16 mouse cellular contexts compared by ENCODE assay signal in the genomic region with DNA sequence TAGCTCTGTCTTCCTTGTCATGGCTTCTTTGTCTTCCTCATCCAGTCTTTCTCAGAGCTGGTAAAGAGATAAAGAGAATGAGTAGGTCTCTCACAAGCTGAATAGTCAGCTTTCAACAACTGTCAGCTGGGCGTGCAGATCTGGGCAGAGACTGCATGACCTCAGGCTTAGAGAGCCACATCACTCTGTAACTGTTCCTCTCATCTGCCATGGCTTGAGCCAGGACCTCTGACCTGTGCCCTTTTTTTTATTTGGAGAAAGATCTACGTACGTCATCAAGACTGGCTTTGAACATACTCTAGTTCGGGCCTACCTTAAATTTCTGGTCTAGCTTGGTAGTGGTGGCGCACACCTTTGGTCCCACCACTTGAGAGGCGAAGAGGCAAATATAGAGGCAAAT. TPM values are rescaled to one million over a fixed set of nuclear protein-coding genes. Genes with fewer than 3 reads are reported as not detected.
DNase-seq lines count a peak whose midpoint lies in the region; ATAC-seq and TF ChIP-seq lines count a peak whose summit lies in the region.
"Had no signal": no experiment of that assay in that cellular context is flagged by ENCODE, and none has a peak within 500 bp of the region (broad histone marks: within the 10 kb centered on the region; RNA-seq: fewer than 3 reads in every experiment).

No protein-coding gene starts in this region.

- TF ChIP-seq EP300 in liver, postnatal 0 days (IDR thresholded peaks at IDR 0.05; ENCODE audit: low read depth), result no peak

- no peaks in the 10 kb centered on the region for H3K79me2 ChIP-seq in liver, adult 2 months (ENCODE audit: control insufficient read depth, insufficient read depth, low read length)

- H3K36me3 ChIP-seq in forebrain, embryonic 12.5 days (replicated peaks), result peaks cover 21% of the 10 kb centered on the region
- no peaks in the 10 kb centered on the region for H3K36me3 ChIP-seq in forebrain, embryonic 16.5 days (ENCODE audit: control insufficient read depth, insufficient read depth)
- H3K36me3 ChIP-seq in heart, embryonic 14.5 days (ENCODE audit: control insufficient read depth, insufficient read depth, low read length), result peaks cover 24% of the 10 kb centered on the region
- H3K36me3 ChIP-seq in liver, adult 2 months (ENCODE audit: control insufficient read depth, insufficient read depth, low read length), result no peaks in the 10 kb centered on the region
- H3K36me3 ChIP-seq in liver, postnatal 0 days (replicated peaks; ENCODE audit: insufficient read depth, low read length), result peaks cover 2% of the 10 kb centered on the region; the same call in 1 of the 2 replicates
- peaks cover 33% of the 10 kb centered on the region for H3K36me3 ChIP-seq in embryonic facial prominence, embryonic 13.5 days
- H3K36me3 ChIP-seq: neural tube, embryonic 13.5 days had no signal

- TF ChIP-seq CTCF in liver, adult 2 months (IDR thresholded peaks at IDR 0.05; ENCODE audit: low read depth, low read length), result no peak
- no peak for TF ChIP-seq CTCF in liver, postnatal 0 days (IDR thresholded peaks at IDR 0.05; ENCODE audit: low read depth)

- H3K27ac ChIP-seq in forebrain, embryonic 12.5 days, result no peak overlapping the region
- no peak overlapping the region for H3K27ac ChIP-seq in forebrain, embryonic 16.5 days (ENCODE audit: low read length)
- H3K27ac ChIP-seq in heart, embryonic 14.5 days (replicated peaks in 1 of 2; ENCODE audit: control insufficient read depth in 1 of 2, insufficient read depth in 1 of 2, low read depth in 2 of 2, low read length in 2 of 2), result no peak overlapping the region
- peak overlapping the region; percentile 84 for H3K27ac ChIP-seq in liver, adult 2 months (replicated peaks; ENCODE audit: insufficient read depth, low read depth, low read length)
- no peak overlapping the region for H3K27ac ChIP-seq in liver, postnatal 0 days (ENCODE audit: low read depth)
- no peak overlapping the region for H3K27ac ChIP-seq in embryonic facial prominence, embryonic 13.5 days
- H3K27ac ChIP-seq: embryonic facial prominence, embryonic 12.5 days; lung, embryonic 15.5 days; neural tube, embryonic 13.5 days had no signal

- 0 out of 2 replicates have a peak overlapping the region, but pooled peaks have one; percentile 13 for H3K9ac ChIP-seq in forebrain, embryonic 12.5 days
- no peak overlapping the region for H3K9ac ChIP-seq in forebrain, embryonic 16.5 days (replicated peaks; ENCODE audit: low read depth, low read length)
- H3K9ac ChIP-seq in heart, embryonic 14.5 days (ENCODE audit: low read length), result peak overlapping the region; percentile 45; the same call in 1 of the 2 replicates
- H3K9ac ChIP-seq in liver, adult 2 months (ENCODE audit: low read depth, low read length), result peak overlapping the region; percentile 6; the same call in 1 of the 2 replicates
- H3K9ac ChIP-seq in liver, postnatal 0 days (replicated peaks), result no peak overlapping the region
- no peak overlapping the region for H3K9ac ChIP-seq in embryonic facial prominence, embryonic 13.5 days
- H3K9ac ChIP-seq: embryonic facial prominence, embryonic 12.5 days; lung, embryonic 15.5 days had no signal

- ATAC-seq in forebrain, embryonic 12.5 days (ENCODE audit: low FRiP score), result no peak
- ATAC-seq in forebrain, embryonic 16.5 days, result no peak
- no peak for ATAC-seq in heart, embryonic 14.5 days (ENCODE audit: insufficient number of reproducible peaks, insufficient read depth, low FRiP score, low read depth)
- ATAC-seq in liver, postnatal 0 days, result no peak
- no peak for ATAC-seq in embryonic facial prominence, embryonic 13.5 days (ENCODE audit: insufficient number of reproducible peaks, insufficient read depth, low FRiP score, low TSS enrichment, low read depth)
- ATAC-seq: intestine, postnatal 0 days had no signal

- TF ChIP-seq POLR2A in liver, adult 2 months (IDR thresholded peaks at IDR 0.05; ENCODE audit: extremely low read depth, insufficient read depth, low read length), result no peak

- DNase-seq in heart, adult 11 months, result no peak
- peak; percentile 94 for DNase-seq in liver, adult 2 months (ENCODE audit: extremely low read depth, low read depth, low spot score)
- no peak for DNase-seq in liver, postnatal 0 days
- no peak for DNase-seq in ovary, postnatal 10 days (ENCODE audit: low spot score)
- DNase-seq: heart, postnatal 10 days; thymus, postnatal 4 days had no signal

- no peaks in the 10 kb centered on the region for H3K9me3 ChIP-seq in forebrain, embryonic 12.5 days
- H3K9me3 ChIP-seq in forebrain, embryonic 16.5 days (ENCODE audit: control insufficient read depth, low read length), result no peaks in the 10 kb centered on the region
- H3K9me3 ChIP-seq in heart, embryonic 14.5 days (ENCODE audit: control insufficient read depth, low read length), result no peaks in the 10 kb centered on the region
- no peaks in the 10 kb centered on the region for H3K9me3 ChIP-seq in liver, postnatal 0 days (ENCODE audit: low read length)
- H3K9me3 ChIP-seq in embryonic facial prominence, embryonic 13.5 days, result no peaks in the 10 kb centered on the region
- H3K9me3 ChIP-seq: embryonic facial prominence, embryonic 12.5 days; lung, embryonic 15.5 days; neural tube, embryonic 13.5 days had no signal

- no peak overlapping the region for H3K4me3 ChIP-seq in forebrain, embryonic 12.5 days (replicated peaks)
- no peak overlapping the region for H3K4me3 ChIP-seq in forebrain, embryonic 16.5 days (replicated peaks; ENCODE audit: low read length)
- no peak overlapping the region for H3K4me3 ChIP-seq in heart, embryonic 14.5 days (ENCODE audit: control insufficient read depth in 1 of 2, insufficient read depth in 1 of 2, low read depth in 1 of 2, low read length in 2 of 2)
- no peak overlapping the region for H3K4me3 ChIP-seq in liver, adult 2 months (ENCODE audit: insufficient read depth, low read depth, low read length)
- H3K4me3 ChIP-seq in liver, postnatal 0 days (ENCODE audit: low read depth, low read length), result no peak overlapping the region
- H3K4me3 ChIP-seq in embryonic facial prominence, embryonic 13.5 days, result no peak overlapping the region
- H3K4me3 ChIP-seq: neural tube, embryonic 13.5 days had no signal

- 89% methylated on average over 6 of the region's 6 CpGs for WGBS in forebrain, embryonic 12.5 days
- 88% methylated on average over 6 of the region's 6 CpGs for WGBS in forebrain, embryonic 16.5 days
- 87% methylated on average over 6 of the region's 6 CpGs for WGBS in heart, embryonic 14.5 days
- WGBS in liver, adult 2 months, result 46% methylated on average over 6 of the region's 6 CpGs
- 86% methylated on average over 6 of the region's 6 CpGs for WGBS in liver, postnatal 0 days (ENCODE audit: insufficient replicate concordance)
- WGBS in embryonic facial prominence, embryonic 13.5 days, result 90% methylated on average over 6 of the region's 6 CpGs

- H3K4me1 ChIP-seq in forebrain, embryonic 12.5 days, result peaks cover 33% of the 10 kb centered on the region
- H3K4me1 ChIP-seq in forebrain, embryonic 16.5 days (replicated peaks; ENCODE audit: control insufficient read depth, insufficient read depth, low read length), result peaks cover 11% of the 10 kb centered on the region
- H3K4me1 ChIP-seq in heart, embryonic 14.5 days (ENCODE audit: control insufficient read depth in 2 of 2, insufficient read depth in 2 of 2, low read length in 2 of 2), result peaks cover 22 to 48% of the 10 kb centered on the region in 2 experiments
- peaks cover 15% of the 10 kb centered on the region for H3K4me1 ChIP-seq in liver, adult 2 months (ENCODE audit: control insufficient read depth, insufficient read depth, low read length)
- peaks cover 32% of the 10 kb centered on the region for H3K4me1 ChIP-seq in liver, postnatal 0 days (ENCODE audit: insufficient read depth)
- peaks cover 40% of the 10 kb centered on the region for H3K4me1 ChIP-seq in embryonic facial prominence, embryonic 13.5 days

- H3K4me2 ChIP-seq in forebrain, embryonic 12.5 days, result peak overlapping the region; percentile 99; the same call in 1 of the 2 replicates
- H3K4me2 ChIP-seq in forebrain, embryonic 16.5 days (ENCODE audit: low read length), result no peak overlapping the region
- H3K4me2 ChIP-seq in heart, embryonic 14.5 days (ENCODE audit: low read length), result peak overlapping the region; percentile 99; the same call in 1 of the 2 replicates
- H3K4me2 ChIP-seq in liver, postnatal 0 days (ENCODE audit: low read depth, low read length), result no peak overlapping the region
- H3K4me2 ChIP-seq in embryonic facial prominence, embryonic 13.5 days, result peak overlapping the region; percentile 97; the same call in 1 of the 2 replicates

- H3K27me3 ChIP-seq in forebrain, embryonic 12.5 days, result no peaks in the 10 kb centered on the region
- no peaks in the 10 kb centered on the region for H3K27me3 ChIP-seq in forebrain, embryonic 16.5 days (replicated peaks; ENCODE audit: control insufficient read depth, insufficient read depth, low read length)
- no peaks in the 10 kb centered on the region for H3K27me3 ChIP-seq in heart, embryonic 14.5 days (ENCODE audit: control insufficient read depth, insufficient read depth, low read length)
- H3K27me3 ChIP-seq in liver, adult 2 months (ENCODE audit: control insufficient read depth, insufficient read depth, low read length), result no peaks in the 10 kb centered on the region
- no peaks in the 10 kb centered on the region for H3K27me3 ChIP-seq in liver, postnatal 0 days (ENCODE audit: insufficient read depth, low read length)
- H3K27me3 ChIP-seq in embryonic facial prominence, embryonic 13.5 days, result no peaks in the 10 kb centered on the region
- H3K27me3 ChIP-seq: embryonic facial prominence, embryonic 12.5 days; lung, embryonic 15.5 days; neural tube, embryonic 13.5 days had no signal

RNA-seq across cellular contexts. Expression of gene Ung, which starts 2.7 kb away (rescaled TPM):
- 64.4 and 69.6 TPM in 2 replicates for polyA plus RNA-seq in forebrain, embryonic 12.5 days (2016; fragmentation: Nextera tagmentation; extraction: Ambion mirVana)
- polyA plus RNA-seq in forebrain, embryonic 16.5 days (2015; fragmentation: Nextera tagmentation; extraction: Ambion mirVana), result 19.1 TPM in 2 replicates
- polyA plus RNA-seq in heart, embryonic 14.5 days (2014; fragmentation: Nextera tagmentation; extraction: Ambion mirVana), result 28.3 and 34.1 TPM in 2 replicates
- 2.4 and 4.6 TPM in 2 replicates for total RNA-seq in liver, adult 2 months (2014; rRNA removed)
- 5.0 and 5.3 TPM in 2 replicates for polyA plus RNA-seq in liver, adult 2 months (2012; rRNA removed)
- polyA plus RNA-seq in liver, postnatal 0 days (2015; fragmentation: Nextera tagmentation; extraction: Ambion mirVana), result 11.8 TPM in 2 replicates
- 43.6 and 48.2 TPM in 2 replicates for polyA plus RNA-seq in embryonic facial prominence, embryonic 13.5 days (2015; fragmentation: Nextera tagmentation; extraction: Ambion mirVana)

RNA-seq across cellular contexts. Expression of gene Alkbh2, which starts 4.8 kb away (rescaled TPM):
- polyA plus RNA-seq in forebrain, embryonic 12.5 days (2016; fragmentation: Nextera tagmentation; extraction: Ambion mirVana), result 10.9 and 11.3 TPM in 2 replicates
- polyA plus RNA-seq in forebrain, embryonic 16.5 days (2015; fragmentation: Nextera tagmentation; extraction: Ambion mirVana), result 5.3 and 6.4 TPM in 2 replicates
- polyA plus RNA-seq in heart, embryonic 14.5 days (2014; fragmentation: Nextera tagmentation; extraction: Ambion mirVana), result 9.1 and 9.8 TPM in 2 replicates
- 3.1 and 5.1 TPM in 2 replicates for total RNA-seq in liver, adult 2 months (2014; rRNA removed)
- polyA plus RNA-seq in liver, adult 2 months (2012; rRNA removed), result 7.0 and 10.1 TPM in 2 replicates
- polyA plus RNA-seq in liver, postnatal 0 days (2015; fragmentation: Nextera tagmentation; extraction: Ambion mirVana), result 4.5 and 5.7 TPM in 2 replicates
- polyA plus RNA-seq in embryonic facial prominence, embryonic 13.5 days (2015; fragmentation: Nextera tagmentation; extraction: Ambion mirVana), result 11.7 and 11.8 TPM in 2 replicates

RNA-seq across cellular contexts. Expression of gene Acacb, which starts 13.5 kb away (rescaled TPM):
- polyA plus RNA-seq in forebrain, embryonic 12.5 days (2016; fragmentation: Nextera tagmentation; extraction: Ambion mirVana), result 1.7 and 1.9 TPM in 2 replicates
- polyA plus RNA-seq in forebrain, embryonic 16.5 days (2015; fragmentation: Nextera tagmentation; extraction: Ambion mirVana), result 1.2 and 2.9 TPM in 2 replicates
- 12.1 and 13.7 TPM in 2 replicates for polyA plus RNA-seq in heart, embryonic 14.5 days (2014; fragmentation: Nextera tagmentation; extraction: Ambion mirVana)
- 26.8 and 39.4 TPM in 2 replicates for total RNA-seq in liver, adult 2 months (2014; rRNA removed)
- 27.9 and 45.8 TPM in 2 replicates for polyA plus RNA-seq in liver, adult 2 months (2012; rRNA removed)
- 1.0 and 1.2 TPM in 2 replicates for polyA plus RNA-seq in liver, postnatal 0 days (2015; fragmentation: Nextera tagmentation; extraction: Ambion mirVana)
- polyA plus RNA-seq in embryonic facial prominence, embryonic 13.5 days (2015; fragmentation: Nextera tagmentation; extraction: Ambion mirVana), result 2.7 and 3.6 TPM in 2 replicates

RNA-seq across cellular contexts. Expression of gene Svop, which starts 41.5 kb away (rescaled TPM):
- polyA plus RNA-seq in forebrain, embryonic 12.5 days (2016; fragmentation: Nextera tagmentation; extraction: Ambion mirVana), result 40.2 and 45.7 TPM in 2 replicates
- polyA plus RNA-seq in forebrain, embryonic 16.5 days (2015; fragmentation: Nextera tagmentation; extraction: Ambion mirVana), result 84.6 and 102 TPM in 2 replicates
- 0.11 TPM in 1 of 2 replicates, not detected in the other for polyA plus RNA-seq in heart, embryonic 14.5 days (2014; fragmentation: Nextera tagmentation; extraction: Ambion mirVana)
- total RNA-seq in liver, adult 2 months (2014; rRNA removed), result 0.07 TPM in 1 of 2 replicates, not detected in the other
- not detected in 2 replicates for polyA plus RNA-seq in liver, adult 2 months (2012; rRNA removed)
- not detected in 2 replicates for polyA plus RNA-seq in liver, postnatal 0 days (2015; fragmentation: Nextera tagmentation; extraction: Ambion mirVana)
- polyA plus RNA-seq in embryonic facial prominence, embryonic 13.5 days (2015; fragmentation: Nextera tagmentation; extraction: Ambion mirVana), result 0.86 and 1.1 TPM in 2 replicates
- total RNA-seq: gastrocnemius, adult 8-10 months; heart, postnatal 10 days; monocyte, adult 5-6 weeks had no signal

Comparison
In these comparisons a context has a peak if more than half of its experiments do, and no peak if none do; other contexts are left out.
1. H3K4me2 ChIP-seq: peak in forebrain, embryonic 12.5 days (single experiment), heart, embryonic 14.5 days (single experiment) and embryonic facial prominence, embryonic 13.5 days (single experiment); none in forebrain, embryonic 16.5 days (single experiment) and liver, postnatal 0 days (single experiment).
2. H3K9ac ChIP-seq: peak in forebrain, embryonic 12.5 days (single experiment), heart, embryonic 14.5 days (single experiment) and liver, adult 2 months (single experiment); none in forebrain, embryonic 16.5 days (single experiment), liver, postnatal 0 days (single experiment) and embryonic facial prominence, embryonic 13.5 days (single experiment).